Mouse (Mus musculus) megakaryocyte, embryonic 14.5 days (primary cell): ENCODE results near the gene Dusp7. TPM values are rescaled to one million over a fixed set of nuclear protein-coding genes. Genes with fewer than 3 reads are reported as not detected.

Experiments
- H3K27me3 ChIP-seq: replicated peaks from 2 replicates; pipeline ENCODE3; 2012; ENCODE audit warnings: inconsistent platforms
- H3K36me3 ChIP-seq: replicated peaks from 2 replicates; pipeline ENCODE3; 2012; ENCODE audit warnings: low read length, inconsistent platforms, mixed read lengths
- H3K4me1 ChIP-seq: 2 replicates; pipeline ENCODE4 v1.6.1; 2012; ENCODE audit warnings: inconsistent platforms
- H3K4me3 ChIP-seq: replicated peaks from 2 replicates; pipeline ENCODE3; 2012; ENCODE audit warnings: moderate library complexity, mild to moderate bottlenecking, inconsistent platforms
- H3K9me3 ChIP-seq: 2 replicates; pipeline ENCODE4 v1.6.1; 2012; ENCODE audit warnings: inconsistent platforms
- FLI1 ChIP-seq: IDR thresholded peaks from 2 replicates; pipeline ENCODE4 v1.6.1; 2012; ENCODE audit warnings: low read length, inconsistent platforms, mixed read lengths
- GATA1 ChIP-seq: IDR thresholded peaks from 3 replicates; pipeline ENCODE4 v1.6.1; 2012; ENCODE audit warnings: mixed read lengths, low read length, inconsistent platforms, borderline replicate concordance
- polyA plus RNA-seq: library from polyadenylated mRNA; stranded (reverse); fragments of >175 nt; gene quantifications from 2 replicates; pipeline ENCODE4 v1.2.3, GENCODE M21; 2012; ENCODE audit warnings: low replicate concordance; ENCODE audit not compliant: insufficient read depth

The Dusp7 gene
- 6.2 and 7.5 TPM in 2 replicates for polyA plus RNA-seq

- peak within 1 kb of the TSS; percentile 92 for H3K4me3 ChIP-seq
- no peaks in the 10 kb centered on the region for H3K9me3 ChIP-seq
- peaks cover 80% of the 10 kb centered on the region for H3K4me1 ChIP-seq
- H3K27me3 ChIP-seq: peaks cover 57% of the 10 kb centered on the region
- no peak for TF ChIP-seq GATA1
- TF ChIP-seq FLI1: no peak
- H3K36me3 ChIP-seq: peaks cover 15% of the 10 kb centered on the region
Measured at GRCm38 (mm10) chr9:106368112-106368717, at the start of gene Dusp7. Dusp7 (plus strand) TSS chr9:106368632.

GRCm38 (mm10) chr9:106319095-106319494 is 49.3 kb upstream of the Dusp7 start:
- H3K36me3 ChIP-seq: peaks cover 7% of the 10 kb centered on the region
- H3K27me3 ChIP-seq: peaks cover 4% of the 10 kb centered on the region
- no peaks in the 10 kb centered on the region for H3K9me3 ChIP-seq
- H3K4me3 ChIP-seq: no peak overlapping the region
- no peak for TF ChIP-seq FLI1
- no peak for TF ChIP-seq GATA1
- peaks cover 11% of the 10 kb centered on the region for H3K4me1 ChIP-seq

GRCm38 (mm10) chr9:106322497-106322896 is 45.9 kb upstream of the Dusp7 start:
- TF ChIP-seq GATA1: no peak
- no peak for TF ChIP-seq FLI1
- Histone ChIP-seq H3K4me3 (no peak overlapping the region), H3K9me3 (no peaks in the 10 kb centered on the region), H3K4me1 (peaks cover 11% of the 10 kb centered on the region), H3K36me3 (peaks cover 9% of the 10 kb centered on the region), H3K27me3 (peaks cover 5% of the 10 kb centered on the region)

- TF ChIP-seq FLI1 (no peak), GATA1 (no peak)
- no peaks in the 10 kb centered on the region for H3K9me3 ChIP-seq
- peaks cover 22% of the 10 kb centered on the region for H3K36me3 ChIP-seq
- H3K4me1 ChIP-seq: peaks cover 4% of the 10 kb centered on the region; the same call in 1 of the 2 replicates
- H3K27me3 ChIP-seq: peaks cover 13% of the 10 kb centered on the region
- no peak overlapping the region for H3K4me3 ChIP-seq
Measured at GRCm38 (mm10) chr9:106326241-106326640, 42.2 kb upstream of the Dusp7 start.

- peaks cover 4% of the 10 kb centered on the region; the same call in 1 of the 2 replicates for H3K4me1 ChIP-seq
- no peak for TF ChIP-seq GATA1
- TF ChIP-seq FLI1: no peak
- peaks cover 17% of the 10 kb centered on the region for H3K27me3 ChIP-seq
- H3K4me3 ChIP-seq: no peak overlapping the region
- peaks cover 30% of the 10 kb centered on the region for H3K36me3 ChIP-seq
- no peaks in the 10 kb centered on the region for H3K9me3 ChIP-seq
Measured at GRCm38 (mm10) chr9:106327125-106327809, 41.2 kb upstream of the Dusp7 start.

- TF ChIP-seq GATA1 (no peak), FLI1 (no peak)
- Histone ChIP-seq H3K4me1 (peaks cover 4% of the 10 kb centered on the region; the same call in 1 of the 2 replicates), H3K27me3 (peaks cover 17% of the 10 kb centered on the region), H3K9me3 (no peaks in the 10 kb centered on the region), H3K36me3 (peaks cover 34% of the 10 kb centered on the region), H3K4me3 (no peak overlapping the region)
Measured at GRCm38 (mm10) chr9:106328068-106328610, 40.3 kb upstream of the Dusp7 start.

- Histone ChIP-seq H3K9me3 (no peaks in the 10 kb centered on the region), H3K4me3 (no peak overlapping the region), H3K36me3 (peaks cover 37% of the 10 kb centered on the region), H3K4me1 (peaks cover 4% of the 10 kb centered on the region; the same call in 1 of the 2 replicates), H3K27me3 (peaks cover 15% of the 10 kb centered on the region)
- TF ChIP-seq FLI1: no peak
Measured at GRCm38 (mm10) chr9:106328772-106329511, 39.5 kb upstream of the Dusp7 start.

- TF ChIP-seq FLI1: no peak
- Histone ChIP-seq H3K36me3 (peaks cover 37% of the 10 kb centered on the region), H3K4me3 (no peak overlapping the region), H3K9me3 (no peaks in the 10 kb centered on the region), H3K27me3 (peaks cover 19% of the 10 kb centered on the region), H3K4me1 (peaks cover 4% of the 10 kb centered on the region; the same call in 1 of the 2 replicates)
Measured at GRCm38 (mm10) chr9:106332746-106333145, 35.7 kb upstream of the Dusp7 start.

- Histone ChIP-seq H3K27me3 (peaks cover 29% of the 10 kb centered on the region), H3K9me3 (no peaks in the 10 kb centered on the region), H3K36me3 (peaks cover 12% of the 10 kb centered on the region), H3K4me3 (no peak overlapping the region), H3K4me1 (peaks cover 14% of the 10 kb centered on the region)
- TF ChIP-seq GATA1: no peak
- no peak for TF ChIP-seq FLI1
Measured at GRCm38 (mm10) chr9:106337620-106338019, 30.8 kb upstream of the Dusp7 start.
